Mouse (Mus musculus) forebrain, postnatal 0 days (tissue): ENCODE measurements around the gene Slmap. TPM values are rescaled to one million over a fixed set of nuclear protein-coding genes. Genes with fewer than 3 reads are reported as not detected.

Source experiments
- ATAC-seq: fragments of 200-750 bp; cut with Nextera tagmentation; 2 replicates; pipeline ENCODE4 v1.8.0; 2017; ENCODE audit warnings: mild to moderate bottlenecking, moderate library complexity
- DNase-seq: peaks from one replicate; pipeline ENCODE4 v3.0.0-alpha.2; 2015
- H3K27ac ChIP-seq: fragments of 300-500 bp; sonication (generic); 2 replicates; pipeline ENCODE4 v1.5.1; 2014; ENCODE audit warnings: low read depth, mild to moderate bottlenecking, antibody characterized with exemption, low read length, moderate library complexity, mixed read lengths
- H3K27me3 ChIP-seq: fragments of 300-500 bp; sonication (generic); 2 replicates; pipeline ENCODE4 v1.6.1; 2014; ENCODE audit warnings: mild to moderate bottlenecking, low read length, mixed read lengths; ENCODE audit not compliant: insufficient read depth
- H3K36me3 ChIP-seq: fragments of 300-500 bp; sonication (generic); 2 replicates; pipeline ENCODE4 v1.6.1; 2014; ENCODE audit warnings: mild to moderate bottlenecking, moderate library complexity; ENCODE audit not compliant: insufficient read depth
- H3K4me1 ChIP-seq: fragments of 300-500 bp; sonication (generic); 2 replicates; pipeline ENCODE4 v1.6.1; 2014; ENCODE audit warnings: antibody characterized with exemption; ENCODE audit not compliant: insufficient read depth
- H3K4me2 ChIP-seq: fragments of 300-500 bp; sonication (generic); 2 replicates; pipeline ENCODE4 v1.6.1; 2014; ENCODE audit warnings: low read depth, mild to moderate bottlenecking, moderate library complexity
- H3K4me3 ChIP-seq: fragments of 300-500 bp; sonication (generic); 2 replicates; pipeline ENCODE4 v1.5.1; 2014; ENCODE audit warnings: low read depth, low read length, mixed read lengths
- H3K9ac ChIP-seq: fragments of 300-500 bp; sonication (generic); 2 replicates; pipeline ENCODE4 v1.6.1; 2014; ENCODE audit warnings: mild to moderate bottlenecking
- H3K9me3 ChIP-seq: fragments of 300-500 bp; sonication (generic); 2 replicates; pipeline ENCODE4 v1.6.1; 2016; ENCODE audit warnings: low read length
- CTCF ChIP-seq: sonication (generic); IDR thresholded peaks from 2 replicates; pipeline ENCODE4 v1.5.1; 2016; ENCODE audit warnings: antibody characterized with exemption, control low read depth, low read depth
- WGBS: fragments of 180-500 bp; shearing (Covaris S2); extraction: QIAGEN DNeasy Blood & Tissue Kit; methylation state at CpG from one replicate; pipeline ENCODE4 v1.1.7; 2014; 5-methylcytosine and 5-hydroxymethylcytosine counted together
- polyA plus RNA-seq: library from polyadenylated mRNA; unstranded; fragments of >200 nt; fragmentation: Nextera tagmentation; extraction: Ambion mirVana; gene quantifications from 2 replicates; pipeline ENCODE4 v1.2.1, GENCODE M21; 2015
- total RNA-seq: library from RNA; depleted of rRNA; stranded (reverse); fragments of >200 nt; gene quantifications from 2 replicates; pipeline ENCODE4 v1.2.3, GENCODE M21; 2014

The Slmap gene
- total and polyA plus RNA-seq, 2 experiments from 2014 or later: 9.9 to 27.2 TPM

- Histone ChIP-seq H3K9ac (no peak overlapping the region), H3K36me3 (no peaks in the 10 kb centered on the region; the same call in 1 of the 2 replicates), H3K9me3 (no peaks in the 10 kb centered on the region), H3K27me3 (no peaks in the 10 kb centered on the region), H3K4me1 (peaks cover 4% of the 10 kb centered on the region; the same call in 1 of the 2 replicates), H3K4me2 (no peak overlapping the region), H3K4me3 (no peak overlapping the region), H3K27ac (no peak overlapping the region)
- ATAC-seq (no peak), DNase-seq (peak; percentile 16)
- no peak for TF ChIP-seq CTCF
- 39% methylated on average over 4 of the region's 4 CpGs for WGBS
Observed at GRCm38 (mm10) chr14:26448581-26448980, 86.2 kb downstream of the Slmap start.

- ATAC-seq (no peak), DNase-seq (no peak)
- no peak overlapping the region for H3K27ac ChIP-seq
- no peaks in the 10 kb centered on the region; the same call in 1 of the 2 replicates for H3K36me3 ChIP-seq
- H3K27me3 ChIP-seq: no peaks in the 10 kb centered on the region
- H3K9me3 ChIP-seq: no peaks in the 10 kb centered on the region
- no peak for TF ChIP-seq CTCF
- no peak overlapping the region for H3K4me2 ChIP-seq
- no peak overlapping the region for H3K9ac ChIP-seq
- peaks cover 4% of the 10 kb centered on the region; the same call in 1 of the 2 replicates for H3K4me1 ChIP-seq
- 90% methylated on average over 2 of the region's 2 CpGs for WGBS
- H3K4me3 ChIP-seq: no peak overlapping the region
Observed at GRCm38 (mm10) chr14:26447223-26447622, 87.5 kb downstream of the Slmap start.

GRCm38 (mm10) chr14:26446538-26446937 is 88.2 kb downstream of the Slmap start:
- Histone ChIP-seq H3K27ac (no peak overlapping the region), H3K4me2 (no peak overlapping the region), H3K4me3 (no peak overlapping the region), H3K9ac (no peak overlapping the region), H3K9me3 (no peaks in the 10 kb centered on the region), H3K36me3 (no peaks in the 10 kb centered on the region; the same call in 1 of the 2 replicates), H3K27me3 (no peaks in the 10 kb centered on the region), H3K4me1 (peaks cover 4% of the 10 kb centered on the region; the same call in 1 of the 2 replicates)
- no peak for ATAC-seq
- DNase-seq: no peak
- no peak for TF ChIP-seq CTCF
- 82% methylated on average over 3 of the region's 3 CpGs for WGBS

GRCm38 (mm10) chr14:26442534-26442933 is 92.2 kb downstream of the Slmap start:
- no peaks in the 10 kb centered on the region for H3K36me3 ChIP-seq
- no peaks in the 10 kb centered on the region for H3K9me3 ChIP-seq
- no peak for TF ChIP-seq CTCF
- DNase-seq (no peak), ATAC-seq (no peak)
- 57% methylated on average over 6 of the region's 6 CpGs for WGBS
- H3K27me3 ChIP-seq: no peaks in the 10 kb centered on the region
- H3K27ac ChIP-seq: no peak overlapping the region
- H3K9ac ChIP-seq: no peak overlapping the region
- no peaks in the 10 kb centered on the region for H3K4me1 ChIP-seq
- no peak overlapping the region for H3K4me3 ChIP-seq
- H3K4me2 ChIP-seq: no peak overlapping the region

GRCm38 (mm10) chr14:26441041-26441812 is 93.5 kb downstream of the Slmap start:
- no peak overlapping the region for H3K4me3 ChIP-seq

GRCm38 (mm10) chr14:26439996-26440395 is 94.7 kb downstream of the Slmap start:
- Histone ChIP-seq H3K36me3 (0 out of 2 replicates have a peak, but pooled peaks cover 5% of the 10 kb centered on the region), H3K9ac (no peak overlapping the region), H3K4me1 (no peaks in the 10 kb centered on the region), H3K27me3 (no peaks in the 10 kb centered on the region), H3K9me3 (no peaks in the 10 kb centered on the region), H3K4me3 (no peak overlapping the region), H3K27ac (no peak overlapping the region), H3K4me2 (no peak overlapping the region)
- no peak for TF ChIP-seq CTCF
- DNase-seq: no peak
- no peak for ATAC-seq

More at GRCm38 (mm10) chr14:26441041-26441812, 93.5 kb downstream of the Slmap start:
- 78% methylated on average over 2 of the region's 2 CpGs for WGBS
- DNase-seq (no peak), ATAC-seq (no peak)
- Histone ChIP-seq H3K36me3 (no peaks in the 10 kb centered on the region), H3K4me1 (no peaks in the 10 kb centered on the region), H3K9ac (no peak overlapping the region), H3K9me3 (no peaks in the 10 kb centered on the region), H3K27ac (no peak overlapping the region), H3K4me2 (no peak overlapping the region), H3K27me3 (no peaks in the 10 kb centered on the region)
- no peak for TF ChIP-seq CTCF

GRCm38 (mm10) chr14:26437771-26438170 is 97.0 kb downstream of the Slmap start:
- no peak overlapping the region for H3K9ac ChIP-seq
- no peak overlapping the region for H3K4me2 ChIP-seq
- DNase-seq (no peak), ATAC-seq (no peak)
- H3K27ac ChIP-seq: no peak overlapping the region
- 73% methylated on average over 2 of the region's 2 CpGs for whole genome bisulfite sequencing
- no peaks in the 10 kb centered on the region for H3K9me3 ChIP-seq
- no peaks in the 10 kb centered on the region for H3K27me3 ChIP-seq
- no peak overlapping the region for H3K4me3 ChIP-seq
- peaks cover 5% of the 10 kb centered on the region; the same call in 1 of the 2 replicates for H3K36me3 ChIP-seq
- no peaks in the 10 kb centered on the region for H3K4me1 ChIP-seq
- TF ChIP-seq CTCF: no peak
